Mouse (Mus musculus) ES-E14 (cell line): ENCODE results near the gene E330034G19Rik. TPM values are rescaled to one million over a fixed set of nuclear protein-coding genes. Genes with fewer than 3 reads are reported as not detected.
"Not testable (repeated sequence)": the region's sequence is repeated elsewhere in the genome, so short reads cannot be mapped to it uniquely, and the experiment has no call there.

Source experiments
- DNase-seq: peaks from one replicate; pipeline ENCODE4 v3.0.0-alpha.2; 2013; ENCODE audit warnings: low read depth, low spot score
- H3K27ac ChIP-seq: 2 replicates; pipeline ENCODE4 v1.5.1; 2012; ENCODE audit warnings: low read depth, mild to moderate bottlenecking, low read length, moderate library complexity, mixed read lengths; ENCODE audit not compliant: poor library complexity, insufficient read depth, severe bottlenecking
- H3K36me3 ChIP-seq: 2 replicates; pipeline ENCODE4 v1.6.1; 2012; ENCODE audit warnings: mild to moderate bottlenecking, low read length, moderate library complexity, mixed read lengths; ENCODE audit not compliant: control insufficient read depth, poor library complexity, insufficient read depth, severe bottlenecking
- H3K4me1 ChIP-seq, 2 experiments: fragments of 150-350 bp in 1 of 2; sonication (generic) in 1 of 2; 2 replicates each; pipeline ENCODE4 v1.6.1; 2012; ENCODE audit warnings: low read length in 2 of 2, mild to moderate bottlenecking in 1 of 2, mixed read lengths in 1 of 2; ENCODE audit not compliant: control insufficient read depth in 2 of 2, insufficient read depth in 2 of 2, poor library complexity in 1 of 2
- H3K4me3 ChIP-seq, 2 experiments: fragments of 150-350 bp in 1 of 2; sonication (generic) in 1 of 2; 2 replicates each; pipeline ENCODE4 v1.5.1; 2012; ENCODE audit warnings: low read length in 2 of 2, low read depth in 1 of 2, mild to moderate bottlenecking in 1 of 2, mixed read lengths in 1 of 2; ENCODE audit not compliant: insufficient read depth in 1 of 2, poor library complexity in 1 of 2, severe bottlenecking in 1 of 2
- H3K9ac ChIP-seq: 2 replicates; pipeline ENCODE4 v1.6.1; 2012; ENCODE audit warnings: low read depth, mild to moderate bottlenecking, low read length, mixed read lengths; ENCODE audit not compliant: poor library complexity, insufficient read depth, severe bottlenecking
- H3K9me3 ChIP-seq: fragments of 150-350 bp; sonication (generic); 2 replicates; pipeline ENCODE4 v1.6.1; 2012; ENCODE audit warnings: low read depth, mild to moderate bottlenecking, low read length; ENCODE audit not compliant: control insufficient read depth, insufficient read depth
- CHD2 ChIP-seq: IDR thresholded peaks from 2 replicates; pipeline ENCODE4 v1.6.1; 2014; ENCODE audit warnings: mild to moderate bottlenecking, low read depth, low read length, inconsistent platforms
- HCFC1 ChIP-seq: IDR thresholded peaks from 2 replicates; pipeline ENCODE4 v1.6.1; 2012; ENCODE audit warnings: low read length, inconsistent platforms, borderline replicate concordance; ENCODE audit not compliant: insufficient read depth
- MAFK ChIP-seq: IDR thresholded peaks from 2 replicates; pipeline ENCODE4 v1.6.1; 2014; ENCODE audit warnings: mild to moderate bottlenecking, low read depth, low read length, inconsistent platforms; ENCODE audit not compliant: insufficient read depth
- ZC3H11A ChIP-seq: IDR thresholded peaks from 2 replicates; pipeline ENCODE4 v1.6.1; 2012; ENCODE audit warnings: low read depth, mild to moderate bottlenecking, inconsistent platforms, low read length, borderline replicate concordance
- ZNF384 ChIP-seq: IDR thresholded peaks from 2 replicates; pipeline ENCODE4 v1.6.1; 2012; ENCODE audit warnings: low read depth, low read length, inconsistent platforms
- in situ Hi-C, 2 experiments: fragments of 600-800 bp; cut with MboI; formaldehyde crosslinking; loops; one replicate each; pipeline ENCODE4 v1.15.1; 2025; ENCODE audit warnings: low sequenced_read_pairs in 2 of 2, inconsistent platforms in 1 of 2; ENCODE audit not compliant: unreplicated experiment in 2 of 2
- total RNA-seq: library from RNA; depleted of rRNA; stranded (reverse); fragments of 300-350 nt; gene quantifications from 2 replicates; pipeline ENCODE4 v1.2.3, GENCODE M21; 2012; rRNA removed

The E330034G19Rik gene
- total RNA-seq, 1 experiment = not detected

DNA sequence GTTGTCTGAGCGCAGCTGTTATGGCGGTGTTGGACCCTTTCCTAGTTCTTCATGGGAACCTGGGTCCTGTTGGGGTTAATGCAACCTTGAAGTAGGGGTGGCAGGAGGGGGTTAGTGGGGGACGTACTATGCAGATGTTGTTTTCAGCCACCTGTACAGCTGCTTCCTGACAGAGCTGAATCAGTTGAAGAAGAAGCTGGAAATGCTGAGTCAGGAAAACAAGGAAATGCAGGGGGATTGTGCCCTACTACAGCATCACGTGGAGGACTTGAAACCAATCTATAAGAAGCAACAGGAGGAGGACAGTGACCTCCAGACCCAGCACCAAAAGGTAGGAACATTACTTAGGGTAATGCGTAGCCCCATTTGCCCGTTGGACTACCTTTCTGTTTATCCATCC is 13.7 kb downstream of the E330034G19Rik start:
- in situ Hi-C loops = no loop called here
- TF ChIP-seq MAFK (peak; percentile 82), ZNF384 (no peak)
- no peak for DNase-seq

DNA sequence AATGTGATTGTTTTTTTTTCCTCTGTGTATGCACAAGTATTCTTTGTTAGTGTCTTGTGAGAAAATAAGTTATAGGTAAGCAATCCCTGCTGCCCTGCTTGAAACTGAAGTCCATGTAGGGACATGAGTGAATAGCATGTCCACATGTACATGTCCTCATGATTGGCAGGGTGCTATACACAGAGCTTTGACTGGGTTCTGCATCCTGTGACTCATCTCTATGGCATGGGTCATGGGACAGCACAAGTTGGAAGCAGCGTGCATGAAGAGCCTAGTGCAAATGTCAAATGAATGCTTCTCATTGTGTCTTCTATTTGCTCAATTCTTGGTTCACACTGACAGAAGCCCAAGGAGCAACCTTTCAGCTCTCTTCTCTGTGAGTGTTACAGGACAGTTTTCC is 14.1 kb downstream of the E330034G19Rik start:
- DNase-seq = no peak

More for the DNA sequence above, 13.7 kb downstream of the E330034G19Rik start:
- no peak overlapping the region for H3K4me3 ChIP-seq
- no peaks in the 10 kb centered on the region for H3K9me3 ChIP-seq
- no peaks in the 10 kb centered on the region for H3K36me3 ChIP-seq
- no peak overlapping the region for H3K9ac ChIP-seq
- H3K4me1 ChIP-seq = no peaks in the 10 kb centered on the region
- H3K27ac ChIP-seq = no peak overlapping the region

DNA sequence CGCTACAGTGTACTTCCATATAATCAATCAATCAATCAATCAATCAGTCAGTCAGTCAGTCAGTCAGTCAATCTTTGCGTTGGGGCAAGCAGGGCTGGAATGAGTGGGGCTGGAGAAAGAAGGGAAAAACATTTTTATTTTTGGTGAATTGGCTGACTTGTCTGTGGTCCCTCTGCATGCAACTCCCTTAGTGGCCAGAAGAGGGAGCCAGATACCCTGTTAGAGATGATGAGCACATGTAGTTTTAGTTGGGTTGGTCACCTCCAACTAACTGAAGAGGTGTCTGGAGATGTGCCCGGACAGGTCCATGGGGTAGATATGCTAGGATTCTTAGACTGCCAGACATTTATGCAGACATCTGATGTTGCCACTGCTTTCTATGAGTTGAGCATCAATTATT is 18.1 kb downstream of the E330034G19Rik start:
- H3K9ac ChIP-seq = no peak overlapping the region
- no peaks in the 10 kb centered on the region for H3K4me1 ChIP-seq
- in situ Hi-C loops = no loop called here

More for the DNA sequence above, 14.1 kb downstream of the E330034G19Rik start:
- Histone ChIP-seq H3K9me3 (no peaks in the 10 kb centered on the region), H3K27ac (no peak overlapping the region), H3K4me1 (no peaks in the 10 kb centered on the region), H3K36me3 (no peaks in the 10 kb centered on the region), H3K4me3 (no peak overlapping the region), H3K9ac (no peak overlapping the region)
- TF ChIP-seq MAFK (no peak), HCFC1 (no peak), ZNF384 (no peak), CHD2 (no peak), ZC3H11A (no peak)
- in situ Hi-C loops = no loop called here

DNA sequence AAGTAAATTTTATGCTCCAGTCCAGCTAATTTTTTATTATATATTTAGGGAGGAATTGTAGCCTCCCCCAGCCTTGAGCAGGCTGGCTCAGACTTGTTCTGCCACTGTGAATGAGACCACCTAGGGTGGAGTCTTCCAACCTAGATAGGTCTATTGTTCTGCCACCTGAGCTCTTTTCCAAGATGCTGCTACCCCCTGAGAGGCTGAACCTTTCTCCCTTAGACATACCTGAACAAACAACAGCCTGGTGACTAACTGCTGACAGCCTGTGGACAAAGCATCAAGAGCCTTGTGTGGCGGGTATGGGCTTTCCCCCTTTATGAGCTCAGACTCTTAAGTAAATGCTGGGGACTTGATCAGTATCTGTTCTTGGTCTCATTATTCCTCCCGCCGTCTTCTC is 54.0 kb downstream of the E330034G19Rik start:
- in situ Hi-C loops, H3K9ac ChIP-seq, H3K27ac ChIP-seq, H3K36me3 ChIP-seq, H3K4me3 ChIP-seq, H3K4me1 ChIP-seq, H3K9me3 ChIP-seq: not testable (repeated sequence)
- peak; percentile 22 for DNase-seq

More for the DNA sequence above, 18.1 kb downstream of the E330034G19Rik start:
- TF ChIP-seq MAFK (no peak), HCFC1 (no peak), ZC3H11A (peak; percentile 82; the same call in 1 of the 2 replicates)
- Histone ChIP-seq H3K9me3 (no peaks in the 10 kb centered on the region), H3K36me3 (no peaks in the 10 kb centered on the region), H3K27ac (no peak overlapping the region), H3K4me3 (no peak overlapping the region)
- DNase-seq = peak; percentile 69

DNA sequence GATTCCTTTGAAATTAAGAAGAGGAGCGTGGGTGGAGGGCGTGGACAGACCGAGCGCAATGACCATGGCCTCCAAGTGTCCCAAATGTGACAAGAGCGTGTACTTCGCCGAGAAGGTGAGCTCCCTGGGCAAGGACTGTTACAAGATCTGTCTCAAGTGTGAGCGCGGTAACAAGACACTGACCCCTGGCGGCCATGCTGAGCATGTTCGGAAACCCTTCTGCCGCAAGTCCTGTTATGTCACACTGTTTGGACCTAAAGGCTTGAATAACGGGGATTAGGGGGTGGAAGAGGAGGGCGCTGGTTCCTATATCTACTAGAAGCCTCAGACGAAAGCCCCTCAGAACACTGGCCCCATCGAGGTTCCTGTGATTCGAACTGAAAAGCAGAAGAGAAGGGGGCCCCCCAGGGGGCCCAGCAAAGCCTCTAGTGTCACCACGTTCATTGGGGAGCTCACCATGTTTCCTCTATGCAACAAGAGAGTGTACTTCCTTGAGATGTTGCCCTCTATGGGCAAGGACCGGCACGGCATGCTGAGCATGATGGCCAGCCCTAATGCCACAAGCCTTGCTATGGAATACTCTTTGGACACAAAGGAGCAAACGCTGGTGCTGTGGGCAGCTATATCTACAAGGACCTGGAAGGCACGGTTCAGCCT is 65.4 kb downstream of the E330034G19Rik start:
- Histone ChIP-seq H3K36me3 (no peaks in the 10 kb centered on the region), H3K9ac (no peak overlapping the region), H3K4me3 (no peak overlapping the region), H3K9me3 (no peaks in the 10 kb centered on the region), H3K4me1 (no peaks in the 10 kb centered on the region), H3K27ac (no peak overlapping the region)
- peak; percentile 15 for DNase-seq
- TF ChIP-seq CHD2 = no peak
- in situ Hi-C loops = no loop called here

Other genes starting within 250 kb of the E330034G19Rik start
- gene Dlg5, start 47.3 kb upstream of the E330034G19Rik start, total RNA-seq = 17.5 and 19.3 TPM in 2 replicates
- 55.7 and 67.8 TPM in 2 replicates for gene Polr3a, start 193.8 kb downstream of the E330034G19Rik start, total RNA-seq
- gene Rps24, start 193.9 kb downstream of the E330034G19Rik start, total RNA-seq = 2,405 and 2,661 TPM in 2 replicates